Mouse (Mus musculus): ENCODE measurements around the gene Gbp8.
"Not testable (repeated sequence)": the region's sequence is repeated elsewhere in the genome, so short reads cannot be mapped to it uniquely, and the experiment has no call there.

Gbp8 gene

DNA sequence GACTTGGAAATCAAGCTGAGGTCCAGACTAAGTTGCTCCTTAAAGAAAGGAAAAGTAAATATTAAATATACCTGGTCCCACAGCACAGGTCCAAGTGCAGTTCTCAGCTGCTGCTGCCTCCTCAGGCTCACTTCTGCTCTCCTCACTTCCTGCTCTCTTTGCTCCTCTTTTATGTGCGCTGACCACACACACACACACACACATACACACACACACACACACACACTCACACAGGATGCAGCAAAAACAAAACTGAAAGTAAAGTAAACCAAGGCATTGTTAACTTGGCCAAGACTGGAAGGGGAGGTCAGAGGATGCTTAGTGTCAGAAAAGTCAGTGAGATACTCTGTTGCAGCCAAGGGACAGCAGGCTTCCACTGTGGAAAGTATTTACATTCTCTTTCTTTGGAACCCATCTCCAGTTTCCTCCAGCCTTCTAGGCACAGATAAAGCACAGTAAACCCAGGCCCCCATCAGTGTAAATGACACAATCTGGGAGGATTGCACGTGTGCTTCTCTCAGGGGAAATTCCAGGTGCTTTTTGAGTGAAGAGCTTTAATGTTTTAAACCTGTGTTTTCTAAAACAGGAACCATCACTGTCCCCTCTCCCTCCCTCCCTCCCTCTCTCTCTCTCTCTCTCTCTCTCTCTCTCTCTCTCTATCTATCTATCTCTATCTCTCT, at the start of gene Gbp8, which contains the start of the genes Gbp9 and Gbp4:
TSS of gene Gbp8 (minus strand) at position 132 of the 680 bp plus-strand sequence.
TSS of gene Gbp9 (minus strand) at position 131 of the 680 bp plus-strand sequence.
TSS of gene Gbp4 (minus strand) at position 178 of the 680 bp plus-strand sequence.
- in situ Hi-C loops (cut with MboI, MseI), result loop anchor here (5.0 to 10.0 kb wide), 7 partner anchors 77 to 495 kb away; no protein-coding TSS in a partner anchor

DNA sequence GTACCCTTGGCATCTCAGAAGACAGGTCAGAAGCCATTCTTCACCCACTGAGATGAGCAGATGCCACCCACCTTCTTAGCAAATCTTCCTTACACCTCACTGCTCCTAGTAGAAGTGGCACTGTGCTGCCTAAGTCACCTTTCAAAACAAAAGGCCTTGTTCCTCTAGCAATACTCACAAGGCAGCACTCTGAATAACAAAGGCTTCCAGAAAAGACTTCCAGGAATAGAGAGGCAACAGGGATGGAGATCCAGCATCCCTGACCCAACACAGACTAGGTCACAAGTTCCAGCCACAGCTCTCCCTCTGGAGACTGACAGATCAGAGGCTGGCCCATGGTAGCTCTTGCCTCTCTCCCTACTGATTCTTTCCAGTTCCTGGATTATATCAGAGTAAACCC, 42.1 kb upstream of the Gbp8 start:
- in situ Hi-C loops (cut with MboI, MseI), result no loop called here

DNA sequence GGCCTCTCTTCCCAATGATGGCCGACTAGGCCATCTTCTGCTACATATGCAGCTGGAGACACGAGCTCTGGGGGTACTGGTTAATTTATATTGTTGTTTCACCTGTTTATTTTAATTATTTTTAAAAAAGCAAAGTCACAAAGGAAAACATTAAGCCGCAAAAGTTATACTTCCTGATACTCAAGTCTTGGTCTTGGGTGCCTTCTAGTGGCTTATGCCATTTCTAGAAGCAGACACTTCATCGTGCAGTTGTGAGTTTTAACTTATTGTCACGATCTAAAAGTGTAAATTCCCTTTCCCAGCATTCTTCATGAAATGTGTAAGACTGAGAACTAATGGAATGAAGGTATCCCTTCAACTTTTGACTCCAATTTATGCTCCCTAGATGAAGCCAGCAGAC, 17.2 kb upstream of the Gbp8 start:
- in situ Hi-C loops (cut with MboI, MseI), result no loop called here

DNA sequence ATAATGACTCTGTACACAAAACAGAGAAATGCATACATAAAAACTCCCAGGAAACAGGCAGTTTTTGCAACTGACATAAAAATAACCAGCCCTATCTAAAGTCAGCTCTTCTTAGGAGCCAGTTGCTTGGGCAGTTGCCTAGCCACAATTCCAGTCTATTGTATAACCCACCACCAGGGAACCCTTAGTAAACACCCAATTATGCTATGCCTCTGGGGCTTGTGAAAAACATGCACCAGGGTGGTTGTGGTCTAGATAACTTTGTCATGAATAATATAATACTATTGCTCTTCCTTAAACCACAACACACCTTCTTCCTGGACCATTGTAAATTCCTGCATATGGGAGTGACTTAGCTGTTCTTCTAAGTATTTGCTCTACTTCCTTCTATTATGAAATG, 14.7 kb upstream of the Gbp8 start:
- in situ Hi-C loops (cut with MboI, MseI), result loop anchor here in 1 of 2 experiments (5.0 kb wide), 1 partner anchor 152 kb away; no protein-coding TSS in a partner anchor

DNA sequence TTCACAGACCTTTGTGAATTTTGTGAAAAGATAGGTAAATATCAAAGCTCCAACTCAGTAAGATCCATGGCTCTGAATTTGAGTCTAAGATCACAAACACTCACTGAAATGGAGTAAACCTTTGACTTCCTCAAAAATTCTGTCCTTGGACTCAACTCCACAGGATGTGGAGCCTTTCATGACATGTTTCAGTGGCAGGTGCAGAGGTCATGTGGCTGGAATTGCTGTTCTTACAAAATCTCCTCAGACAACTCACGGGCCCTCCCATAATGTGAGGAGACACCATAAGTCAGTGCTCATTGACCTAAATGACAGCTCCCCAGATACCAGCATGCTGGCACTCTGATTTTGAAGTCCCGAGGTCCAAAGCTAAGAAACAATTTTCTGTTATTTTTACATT, 8.7 kb upstream of the Gbp8 start:
- in situ Hi-C loops (cut with MboI, MseI), result loop anchor here (10.0 kb wide), 4 partner anchors 157 to 487 kb away; no protein-coding TSS in a partner anchor

DNA sequence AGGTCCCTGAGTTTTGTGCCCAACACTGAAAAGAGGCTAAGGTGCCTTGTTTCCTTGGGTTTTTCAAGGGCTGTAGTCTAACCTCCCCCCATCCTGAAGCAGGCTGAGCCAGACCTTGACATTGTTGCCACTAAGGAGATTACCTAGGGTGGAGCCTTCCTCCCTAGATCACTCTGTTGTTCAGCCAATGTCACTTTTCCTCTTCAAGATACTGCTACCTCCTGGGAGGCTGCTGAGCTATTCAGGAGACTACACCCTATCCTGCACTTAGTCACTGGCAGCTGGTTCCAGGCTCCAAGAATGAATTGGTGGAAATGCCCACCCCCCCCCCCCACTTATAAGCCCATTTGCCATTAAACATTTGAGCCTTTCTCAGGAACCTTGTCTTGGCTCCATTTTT, 7.1 kb upstream of the Gbp8 start:
- in situ Hi-C loops (cut with MboI, MseI), result loop anchor here (10.0 kb wide), 4 partner anchors 158 to 488 kb away; no protein-coding TSS in a partner anchor

DNA sequence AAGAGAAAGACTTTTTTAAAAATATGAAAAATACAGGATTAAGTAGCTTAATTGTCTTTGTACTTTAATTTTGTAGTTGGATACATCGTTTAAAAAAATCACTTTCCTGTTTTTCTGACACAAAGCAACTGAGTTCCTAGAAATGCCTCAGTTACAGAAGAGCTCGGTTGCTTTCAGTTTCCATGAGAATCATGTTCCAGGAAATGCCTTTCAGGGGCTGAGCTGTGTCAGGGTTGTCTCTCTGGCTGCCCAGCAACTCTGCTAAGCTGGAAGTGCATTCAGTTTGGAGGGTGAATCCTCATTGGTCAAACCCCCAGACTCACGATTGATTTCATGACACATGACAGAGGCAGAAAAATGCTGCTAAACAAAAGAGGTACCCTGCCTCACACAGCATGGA, 6.4 kb upstream of the Gbp8 start:
- in situ Hi-C loops (cut with MboI, MseI), result loop anchor here (10.0 kb wide), 4 partner anchors 159 to 489 kb away; no protein-coding TSS in a partner anchor

DNA sequence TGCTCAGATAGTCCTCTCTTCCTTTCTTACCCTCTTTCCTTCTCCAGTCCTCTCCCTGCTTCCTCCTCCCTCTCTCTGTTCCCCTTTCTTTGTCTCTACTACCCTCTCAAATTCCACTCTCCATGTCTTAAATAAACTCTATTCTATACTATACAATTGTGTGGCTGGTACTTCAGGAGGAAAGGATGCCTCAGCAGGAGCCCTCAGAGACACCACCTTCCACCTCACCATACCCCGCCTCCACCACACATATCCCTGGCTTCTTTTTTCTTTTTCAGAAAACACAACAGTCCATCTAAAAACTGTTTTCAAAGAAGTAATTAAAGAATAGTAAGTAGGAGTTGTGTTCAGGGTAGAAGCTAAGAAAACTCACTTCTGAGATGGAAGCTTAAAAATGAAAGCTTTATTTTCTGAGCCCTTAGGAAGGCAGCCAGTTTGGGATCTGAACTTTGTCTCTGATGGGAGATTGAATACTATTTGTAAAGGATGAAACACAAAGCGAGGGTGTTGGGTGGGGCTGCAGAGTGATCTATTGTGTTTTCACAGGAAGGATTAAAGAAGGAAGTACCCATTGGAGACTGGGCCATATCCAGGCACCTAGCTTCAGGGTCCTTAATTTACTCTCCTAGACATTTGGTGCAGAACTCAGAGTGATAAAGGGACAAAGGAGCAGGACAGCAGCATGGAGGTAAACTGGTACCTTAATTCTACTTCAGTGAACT, 910 bp upstream of the Gbp8 start:
- in situ Hi-C loops (cut with MboI, MseI), result loop anchor here (5.0 to 10.0 kb wide), 7 partner anchors 78 to 495 kb away; no protein-coding TSS in a partner anchor

DNA sequence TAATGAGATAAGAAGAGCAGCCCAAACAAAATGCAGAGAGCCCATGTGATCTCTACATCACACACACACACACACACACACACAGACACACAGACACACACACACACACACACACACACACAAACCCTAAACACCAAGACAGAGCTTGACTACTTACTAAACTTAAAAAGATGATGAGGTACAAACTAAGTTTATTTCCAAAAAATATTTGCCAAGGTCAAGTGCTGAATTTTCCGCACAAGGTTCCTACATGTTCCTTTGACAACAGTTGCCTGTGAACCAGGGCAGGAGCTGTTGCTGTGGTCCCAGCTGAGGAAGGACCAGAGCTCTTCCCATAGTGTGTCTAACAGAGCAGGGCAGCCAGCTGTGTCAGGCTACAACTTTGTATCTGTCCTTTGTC, 434 bp downstream of the Gbp8 start:
- in situ Hi-C loops (cut with MboI, MseI), result no loop called here

DNA sequence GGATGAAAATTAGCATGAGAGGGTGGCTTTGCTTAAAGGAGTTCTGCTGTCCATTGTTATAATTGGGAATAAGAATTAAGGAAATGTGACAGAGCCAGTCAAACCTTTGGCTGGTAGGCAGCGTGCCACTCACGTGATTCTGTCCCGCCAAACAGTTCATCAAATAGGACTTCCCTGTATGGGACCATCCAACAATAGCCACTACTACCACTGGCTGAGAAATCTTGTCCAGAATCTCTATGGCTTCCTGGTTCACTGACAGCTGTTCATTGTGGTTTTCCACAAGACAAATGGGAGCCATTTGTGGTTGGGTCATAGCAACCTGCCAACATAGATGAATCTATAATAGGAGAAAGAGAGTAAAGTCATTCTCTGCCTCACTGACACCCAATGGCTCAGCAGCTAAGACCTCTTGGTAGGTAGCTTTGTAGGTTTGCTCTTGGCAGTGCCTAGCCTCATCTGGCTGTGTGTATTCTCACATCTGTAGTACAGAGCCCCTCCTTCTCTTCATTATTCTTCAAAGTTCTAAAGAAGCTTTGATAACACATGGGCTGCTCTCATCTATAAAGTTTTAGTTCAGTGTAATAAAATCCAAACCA, 2.5 kb downstream of the Gbp8 start:
- in situ Hi-C loops (cut with MboI, MseI), result not testable (repeated sequence)

DNA sequence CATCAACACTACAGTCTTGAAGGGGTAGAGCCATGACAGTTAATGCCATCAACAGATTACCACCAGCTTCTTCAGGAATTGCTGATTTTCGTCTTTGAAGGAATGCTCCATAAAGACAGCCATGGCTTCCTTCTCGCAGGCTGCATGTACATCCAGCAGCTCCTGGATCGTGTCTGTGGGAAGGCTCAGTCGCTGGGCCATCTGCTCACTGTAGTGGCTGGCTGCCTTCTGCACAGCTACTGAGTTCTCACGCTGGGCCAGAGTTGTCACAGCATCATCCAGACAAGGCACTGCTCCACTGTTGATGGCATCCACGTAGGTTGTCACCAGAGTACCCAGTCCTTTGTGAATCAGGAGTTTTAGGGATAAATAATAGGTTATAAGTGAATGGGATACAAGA, 17.6 kb downstream of the Gbp8 start:
- in situ Hi-C loops (cut with MboI, MseI), result not testable (repeated sequence)

DNA sequence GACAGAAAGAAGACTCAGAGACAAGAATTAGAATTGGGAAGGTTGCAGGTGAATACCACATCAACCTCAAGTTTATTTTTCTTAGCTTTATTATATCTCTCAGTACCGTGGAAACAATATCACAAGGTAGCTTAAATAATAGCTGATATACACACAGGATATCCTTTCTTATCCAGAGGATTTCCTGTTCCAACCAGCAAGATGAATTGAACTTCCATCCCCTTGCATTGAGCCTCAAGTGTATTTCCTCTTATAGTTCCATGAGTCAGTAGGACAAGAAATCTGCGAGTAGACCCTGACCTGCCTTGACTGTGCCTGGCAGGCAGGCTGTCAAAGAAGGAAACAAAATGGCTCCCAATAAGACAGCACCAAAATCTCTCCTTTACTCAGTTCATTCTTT, 23.6 kb downstream of the Gbp8 start:
- in situ Hi-C loops (cut with MboI, MseI), result no loop called here

DNA sequence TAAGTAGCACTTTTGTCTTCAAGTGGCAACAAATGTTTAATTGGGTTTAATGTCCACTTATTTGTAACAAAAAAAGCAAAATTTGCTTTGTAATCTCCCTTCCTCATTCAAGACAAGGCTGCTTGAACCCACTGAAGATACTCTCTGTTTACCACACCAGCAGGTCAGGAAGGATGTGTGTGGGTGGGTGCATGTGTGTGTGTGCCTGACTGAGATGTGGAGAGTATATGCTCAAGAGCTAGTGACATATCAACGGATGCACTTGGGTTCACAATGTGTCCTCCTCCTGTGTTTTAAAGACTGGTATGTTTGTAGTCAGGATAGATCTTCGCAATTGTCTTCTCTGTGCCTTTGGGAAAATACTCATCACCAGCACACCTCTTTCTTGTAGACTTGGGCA, 24.6 kb downstream of the Gbp8 start:
- in situ Hi-C loops (cut with MboI, MseI), result loop anchor here in 1 of 2 experiments (5.0 kb wide), 1 partner anchor 52 kb away; no protein-coding TSS in a partner anchor

DNA sequence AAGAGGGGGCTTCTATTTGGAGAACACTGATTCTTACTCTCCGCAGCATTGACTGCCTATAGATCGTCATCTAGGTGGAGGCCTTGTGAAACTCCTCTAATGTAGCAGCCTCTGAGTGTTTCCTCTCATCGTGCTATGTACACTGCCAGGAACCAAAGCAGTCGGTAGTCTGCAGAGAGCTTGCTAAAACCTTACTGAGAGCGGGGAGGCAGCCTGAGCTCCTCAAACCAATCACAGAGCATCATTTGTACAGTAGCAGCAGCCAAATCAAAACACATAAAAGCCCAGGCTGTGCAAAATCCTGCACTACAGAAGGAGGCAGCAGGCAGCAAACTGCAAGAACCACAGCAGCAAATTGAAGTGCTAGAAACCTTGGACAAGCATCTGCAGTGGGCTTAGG, 25.7 kb downstream of the Gbp8 start:
- in situ Hi-C loops (cut with MboI, MseI), result loop anchor here in 1 of 2 experiments (5.0 kb wide), 1 partner anchor 51 kb away; no protein-coding TSS in a partner anchor

DNA sequence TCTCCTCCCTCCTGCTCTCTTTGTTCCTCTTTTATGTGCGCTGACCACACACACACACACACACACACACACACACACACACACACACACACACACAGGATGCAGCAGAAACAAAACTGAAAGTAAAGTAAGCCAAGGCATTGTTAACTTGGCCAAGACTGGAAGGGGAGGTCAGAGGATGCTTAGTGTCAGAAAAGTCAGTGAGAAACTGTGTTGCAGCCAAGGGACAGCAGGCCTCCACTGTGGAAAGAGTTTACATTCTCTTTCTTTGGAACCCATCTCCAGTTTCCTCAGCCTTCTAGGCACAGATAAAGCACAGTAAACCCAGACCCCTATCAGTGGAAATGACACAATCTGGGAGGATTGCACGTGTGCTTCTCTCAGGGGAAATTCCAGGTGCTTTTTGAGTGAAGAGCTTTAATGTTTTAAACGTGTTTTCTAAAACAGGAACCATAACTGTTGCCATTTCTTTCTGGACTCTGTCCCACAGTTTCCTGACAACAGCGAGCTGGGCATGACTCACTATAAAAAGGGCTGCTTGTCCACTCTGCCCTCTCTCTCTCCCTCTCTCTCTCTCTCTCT, 29.0 kb downstream of the Gbp8 start:
- in situ Hi-C loops (cut with MboI, MseI), result loop anchor here in 1 of 2 experiments (5.0 kb wide), 1 partner anchor 48 kb away; no protein-coding TSS in a partner anchor

DNA sequence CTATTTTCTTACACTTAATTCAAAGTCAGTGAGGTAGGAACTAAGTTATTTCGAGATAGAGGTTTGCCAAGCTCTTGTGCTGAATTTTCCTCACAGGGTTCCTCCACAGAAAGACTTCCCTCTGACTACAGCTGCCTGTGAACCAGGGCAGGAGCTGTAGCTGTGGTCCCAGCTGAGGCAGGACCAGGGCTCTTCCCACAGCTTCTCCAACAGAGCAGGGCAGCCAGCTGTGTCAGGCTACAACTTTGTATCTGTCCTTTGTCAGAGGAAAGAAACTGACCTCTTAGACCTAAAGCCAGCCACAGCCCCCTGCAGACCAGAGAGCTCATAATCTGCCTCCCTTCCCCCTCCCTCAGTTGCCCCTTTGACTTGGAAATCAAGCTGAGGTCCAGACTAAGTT, 29.6 kb downstream of the Gbp8 start:
- in situ Hi-C loops (cut with MboI, MseI), result loop anchor here in 1 of 2 experiments (5.0 kb wide), 1 partner anchor 47 kb away; no protein-coding TSS in a partner anchor

DNA sequence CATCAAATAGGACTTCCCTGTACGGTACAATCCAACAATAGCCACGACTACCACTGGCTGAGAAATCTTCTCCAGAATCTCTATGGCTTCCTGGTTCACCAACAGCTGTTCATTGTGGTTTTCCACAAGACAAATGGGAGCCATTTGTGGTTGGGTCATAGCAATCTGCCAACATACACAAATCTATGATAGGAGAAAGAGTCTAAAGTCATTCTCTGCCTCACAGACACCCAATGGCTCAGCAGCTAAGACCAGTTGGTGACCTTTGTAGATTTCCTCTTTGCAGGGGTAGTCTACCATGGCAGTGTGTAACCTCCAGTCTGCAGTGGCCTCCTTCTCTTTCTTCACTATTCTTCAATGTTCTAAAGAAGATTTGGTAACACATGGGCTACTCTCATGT, 33.7 kb downstream of the Gbp8 start:
- in situ Hi-C loops (cut with MboI, MseI), result not testable (repeated sequence)

DNA sequence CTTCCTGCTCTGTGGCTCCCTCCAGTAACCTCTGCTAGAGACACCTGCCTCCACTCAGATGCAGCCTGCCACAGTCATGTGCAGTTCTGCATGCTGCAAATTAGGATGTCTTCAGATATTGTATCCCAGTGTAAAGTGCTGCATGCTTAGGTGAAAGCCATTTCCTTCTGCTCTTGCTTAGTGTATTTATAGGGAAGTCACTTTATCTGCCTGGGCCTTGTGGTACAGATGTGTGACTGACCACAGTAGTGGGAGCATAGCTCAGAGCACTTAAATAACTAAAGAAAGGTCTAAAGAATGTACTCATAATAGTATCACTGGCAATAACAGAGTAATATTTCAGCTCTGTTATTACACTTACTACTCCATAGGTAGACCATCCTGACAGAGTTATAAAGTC, 57.4 kb downstream of the Gbp8 start:
- in situ Hi-C loops (cut with MboI, MseI), result loop anchor here in 1 of 2 experiments (10.0 kb wide), 1 partner anchor 277 kb away; no protein-coding TSS in a partner anchor

DNA sequence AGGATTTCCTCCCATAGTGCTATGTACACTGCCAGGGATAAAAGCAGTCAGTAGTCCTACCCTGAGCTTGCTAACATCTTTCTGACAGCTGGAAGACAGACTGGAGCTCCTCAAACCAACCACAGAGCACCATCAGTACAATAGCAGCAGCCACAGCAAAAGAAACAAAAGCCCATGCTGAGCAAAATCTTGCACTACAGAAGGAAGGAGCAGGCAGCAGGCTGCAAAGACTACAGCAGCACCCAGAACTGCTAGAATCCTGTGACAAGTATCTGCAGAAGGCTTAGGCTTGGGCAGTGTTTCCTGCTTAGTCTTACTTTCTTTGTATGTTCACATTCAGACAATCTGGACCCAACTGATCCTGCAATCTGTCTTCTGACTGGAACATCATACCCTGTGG, 71.0 kb downstream of the Gbp8 start:
- in situ Hi-C loops (cut with MboI, MseI), result not testable (repeated sequence)

DNA sequence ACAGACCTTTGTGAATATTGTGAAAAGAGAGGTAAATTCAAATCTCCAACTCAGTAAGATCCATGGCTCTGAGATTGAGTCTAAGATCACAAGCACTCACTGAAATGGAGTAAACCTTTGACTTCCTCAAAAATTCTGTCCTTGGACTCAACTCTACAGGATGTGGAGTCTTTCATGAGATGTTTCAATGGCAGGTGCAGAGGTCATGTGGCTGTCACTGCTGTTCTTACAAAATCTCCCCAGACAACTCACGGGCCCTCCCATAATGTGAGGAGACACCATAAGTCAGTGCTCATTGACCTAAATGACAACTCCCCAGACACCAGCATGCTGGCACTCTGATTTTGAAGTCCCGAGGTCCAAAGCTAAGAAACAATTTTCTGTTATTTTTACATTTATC, 74.9 kb downstream of the Gbp8 start:
- in situ Hi-C loops (cut with MboI, MseI), result loop anchor here (5.0 kb wide), 3 partner anchors 47 to 78 kb away; no protein-coding TSS in a partner anchor

DNA sequence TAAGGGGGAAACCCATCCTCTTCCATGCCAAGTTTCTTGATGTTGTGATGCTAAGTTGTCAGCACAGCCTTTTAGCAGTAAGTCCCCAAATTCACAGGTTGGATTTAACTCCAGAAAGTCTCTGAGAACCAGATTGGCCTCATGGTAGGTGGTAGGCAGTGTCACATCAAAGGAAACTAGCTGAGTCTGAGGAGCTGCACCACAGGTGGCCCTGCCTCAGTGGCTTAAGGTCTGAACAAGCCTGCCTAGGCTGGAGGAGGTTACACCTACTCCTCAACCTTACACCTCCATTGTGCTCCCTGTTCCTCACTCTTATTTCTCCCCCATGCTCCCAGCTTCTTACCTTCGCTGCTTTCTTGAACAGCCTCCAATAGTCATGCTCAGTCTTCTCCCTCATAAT, 76.0 kb downstream of the Gbp8 start:
- in situ Hi-C loops (cut with MboI, MseI), result loop anchor here (5.0 kb wide), 3 partner anchors 46 to 79 kb away; no protein-coding TSS in a partner anchor
